9 mouse cellular contexts compared by ENCODE assay signal in genomic region chr10:97704562-97704961, GRCm38 (mm10). TPM values are rescaled to one million over a fixed set of nuclear protein-coding genes. Genes with fewer than 3 reads are reported as not detected.
DNase-seq lines count a peak whose midpoint lies in the region; ATAC-seq and TF ChIP-seq lines count a peak whose summit lies in the region.
"Had no signal": no experiment of that assay in that cellular context is flagged by ENCODE, and none has a peak within 500 bp of the region (broad histone marks: within the 10 kb centered on the region; RNA-seq: fewer than 3 reads in every experiment).

No protein-coding gene starts in this region.

- no peaks in the 10 kb centered on the region for H3K27me3 ChIP-seq in midbrain, postnatal 0 days (ENCODE audit: insufficient read depth, low read length)
- no peaks in the 10 kb centered on the region for H3K27me3 ChIP-seq in midbrain, embryonic 15.5 days (replicated peaks)
- H3K27me3 ChIP-seq: neural tube, embryonic 12.5 days had no signal

- no peaks in the 10 kb centered on the region for H3K9me3 ChIP-seq in midbrain, postnatal 0 days (ENCODE audit: low read length)
- no peaks in the 10 kb centered on the region for H3K9me3 ChIP-seq in midbrain, embryonic 15.5 days
- H3K9me3 ChIP-seq: neural tube, embryonic 12.5 days had no signal

- no peak overlapping the region for H3K27ac ChIP-seq in gastrocnemius, adult 2 months
- no peak overlapping the region for H3K27ac ChIP-seq in midbrain, postnatal 0 days (ENCODE audit: low read depth, low read length)
- no peak overlapping the region for H3K27ac ChIP-seq in midbrain, embryonic 15.5 days
- H3K27ac ChIP-seq: neural tube, embryonic 12.5 days had no signal

- peak; percentile 70 for TF ChIP-seq CTCF in gastrocnemius, adult 2 months (IDR thresholded peaks at IDR 0.05)
- peak; percentile 85 for TF ChIP-seq CTCF in midbrain, postnatal 0 days (IDR thresholded peaks at IDR 0.05)

- peak; percentile 31 for DNase-seq in gastrocnemius, adult 2 months
- no peak for DNase-seq in gastrocnemius, adult 8-10 months (ENCODE audit: low spot score in 2 of 2)
- peak; percentile 79 for DNase-seq in midbrain, postnatal 0 days (ENCODE audit: low spot score)
- peak; percentile 46 for DNase-seq in R1 (ENCODE audit: low read depth, low spot score)
- DNase-seq in gastrocnemius, postnatal 14 days: peak; percentile 25
- no peak for DNase-seq in frontal cortex, postnatal 14 days (ENCODE audit: low spot score in 2 of 2)

- intact Hi-C loops in gastrocnemius, adult 2 months (cut with DNase I): loop anchor here (10.0 kb wide), 1 partner anchor 330 kb away; no protein-coding TSS in a partner anchor
- intact Hi-C loops in gastrocnemius, postnatal 14 days (cut with DNase I; ENCODE audit: low total_unique reads): no loop called here

- no peak overlapping the region for H3K4me3 ChIP-seq in gastrocnemius, adult 2 months
- no peak overlapping the region for H3K4me3 ChIP-seq in midbrain, postnatal 0 days (ENCODE audit: low read depth, low read length)
- no peak overlapping the region for H3K4me3 ChIP-seq in midbrain, embryonic 15.5 days
- H3K4me3 ChIP-seq: neural tube, embryonic 12.5 days had no signal

- no peaks in the 10 kb centered on the region for H3K4me1 ChIP-seq in midbrain, postnatal 0 days (ENCODE audit: insufficient read depth, low read length)
- no peaks in the 10 kb centered on the region for H3K4me1 ChIP-seq in midbrain, embryonic 15.5 days
- H3K4me1 ChIP-seq: neural tube, embryonic 12.5 days had no signal

- no peaks in the 10 kb centered on the region for H3K36me3 ChIP-seq in midbrain, postnatal 0 days (ENCODE audit: insufficient read depth, low read length)
- H3K36me3 ChIP-seq in midbrain, embryonic 15.5 days (replicated peaks): no peaks in the 10 kb centered on the region
- H3K36me3 ChIP-seq: neural tube, embryonic 12.5 days had no signal

- H3K9ac ChIP-seq in midbrain, postnatal 0 days (replicated peaks; ENCODE audit: low read length, poor library complexity, severe bottlenecking): no peak overlapping the region
- no peak overlapping the region for H3K9ac ChIP-seq in midbrain, embryonic 15.5 days
- H3K9ac ChIP-seq: neural tube, embryonic 12.5 days had no signal

- WGBS in midbrain, postnatal 0 days: 31% methylated on average over 1 of the region's 1 CpGs
- 46% methylated on average over 1 of the region's 1 CpGs for WGBS in midbrain, embryonic 15.5 days

- no peak for ATAC-seq in midbrain, postnatal 0 days (ENCODE audit: low FRiP score)
- ATAC-seq in midbrain, embryonic 15.5 days (replicated peaks): no peak
- ATAC-seq in megakaryocyte progenitor cell, adult 5-6 weeks (replicated peaks; ENCODE audit: poor library complexity): peak; percentile 83

- H3K4me2 ChIP-seq in midbrain, postnatal 0 days (ENCODE audit: low read depth, low read length, poor library complexity, severe bottlenecking): no peak overlapping the region
- no peak overlapping the region for H3K4me2 ChIP-seq in midbrain, embryonic 15.5 days
- H3K4me2 ChIP-seq: neural tube, embryonic 12.5 days had no signal

RNA-seq across cellular contexts. Expression of gene Ccer1, which starts 11.7 kb away (rescaled TPM):
- total RNA-seq in gastrocnemius, adult 2 months (2021): not detected
- total RNA-seq in gastrocnemius, adult 8-10 months (2022): not detected
- total RNA-seq in midbrain, postnatal 0 days (2014; rRNA removed): not detected in 2 replicates
- polyA plus RNA-seq in midbrain, postnatal 0 days (2015; fragmentation: Nextera tagmentation; extraction: Ambion mirVana): not detected in 2 replicates
- not detected in 2 replicates for polyA plus RNA-seq in midbrain, embryonic 15.5 days (2015; fragmentation: Nextera tagmentation; extraction: Ambion mirVana)
- total RNA-seq in gastrocnemius, postnatal 14 days (2021): not detected
- total RNA-seq in megakaryocyte progenitor cell, adult 5-6 weeks (2015): not detected in 2 replicates
- total RNA-seq in megakaryocyte progenitor cell, adult 5-6 weeks (2017): not detected in 2 replicates
- polyA plus RNA-seq: neural tube, embryonic 12.5 days had no signal

RNA-seq across cellular contexts. Expression of gene C030005K15Rik, which starts 22.0 kb away (rescaled TPM):
- not detected for total RNA-seq in gastrocnemius, adult 2 months (2021)
- not detected for total RNA-seq in gastrocnemius, adult 8-10 months (2022)
- 0.11 TPM in 1 of 2 replicates, not detected in the other for total RNA-seq in midbrain, postnatal 0 days (2014; rRNA removed)
- polyA plus RNA-seq in midbrain, postnatal 0 days (2015; fragmentation: Nextera tagmentation; extraction: Ambion mirVana): not detected in 2 replicates
- polyA plus RNA-seq in midbrain, embryonic 15.5 days (2015; fragmentation: Nextera tagmentation; extraction: Ambion mirVana): not detected in 2 replicates
- not detected for total RNA-seq in gastrocnemius, postnatal 14 days (2021)
- total RNA-seq in megakaryocyte progenitor cell, adult 5-6 weeks (2015): not detected in 2 replicates
- not detected in 2 replicates for total RNA-seq in megakaryocyte progenitor cell, adult 5-6 weeks (2017)
- polyA plus RNA-seq: neural tube, embryonic 12.5 days had no signal

Comparison
In these comparisons a context has a peak if more than half of its experiments do, and no peak if none do; other contexts are left out.
1. DNase-seq: peak in gastrocnemius, adult 2 months (single experiment), midbrain, postnatal 0 days (single experiment), R1 (single experiment) and gastrocnemius, postnatal 14 days (single experiment); none in gastrocnemius, adult 8-10 months (0 of 2) and frontal cortex, postnatal 14 days (0 of 2).